Mouse (Mus musculus): ENCODE measurements around the gene Nphs2.
"Not testable (repeated sequence)": the region's sequence is repeated elsewhere in the genome, so short reads cannot be mapped to it uniquely, and the experiment has no call there.

The Nphs2 gene

DNA sequence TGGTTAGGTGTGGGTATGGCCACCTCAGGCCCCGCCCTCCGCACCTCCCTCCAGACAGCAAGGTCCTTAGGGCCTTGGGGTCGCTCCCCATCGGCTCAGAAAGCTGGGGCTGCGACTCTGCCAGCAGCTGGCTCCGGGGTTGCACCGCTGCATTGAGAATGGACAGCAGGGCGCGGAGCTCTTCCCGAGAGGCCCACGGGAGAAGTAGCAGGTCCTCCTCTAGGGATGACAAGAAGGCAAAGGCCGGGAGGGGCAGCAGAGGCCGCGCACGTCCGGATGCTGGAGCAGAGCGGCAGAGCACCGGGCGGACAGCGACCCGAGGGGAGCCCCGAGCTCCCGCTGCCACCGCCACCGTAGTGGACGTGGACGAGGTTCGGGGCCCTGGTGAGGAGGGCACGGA is at the start of gene Nphs2:
Nphs2 (plus strand) TSS at position 98 of the 400 bp plus-strand sequence.
- DNase-seq (ENCODE audit: low spot score): no peak

DNA sequence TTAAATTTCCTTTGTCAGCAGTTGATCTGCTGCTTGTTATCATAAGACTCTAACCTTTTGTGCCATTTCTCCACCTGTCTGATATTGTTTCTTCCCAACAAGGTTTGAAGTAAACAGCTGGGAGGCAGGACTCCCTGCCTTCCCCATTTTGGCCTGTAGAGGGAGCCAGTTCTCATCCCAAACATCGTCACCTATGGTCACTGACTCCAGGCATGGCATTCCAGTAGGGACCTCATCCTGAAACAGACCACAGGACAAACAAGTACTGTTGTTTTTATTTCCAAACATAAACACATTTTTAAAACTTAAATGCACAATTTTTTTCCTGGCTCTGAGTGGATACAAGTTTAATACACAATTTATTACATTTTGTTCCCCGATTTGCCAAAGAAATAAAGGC is 47.2 kb upstream of the Nphs2 start:
- DNase-seq (ENCODE audit: low spot score): peak; percentile 43

DNA sequence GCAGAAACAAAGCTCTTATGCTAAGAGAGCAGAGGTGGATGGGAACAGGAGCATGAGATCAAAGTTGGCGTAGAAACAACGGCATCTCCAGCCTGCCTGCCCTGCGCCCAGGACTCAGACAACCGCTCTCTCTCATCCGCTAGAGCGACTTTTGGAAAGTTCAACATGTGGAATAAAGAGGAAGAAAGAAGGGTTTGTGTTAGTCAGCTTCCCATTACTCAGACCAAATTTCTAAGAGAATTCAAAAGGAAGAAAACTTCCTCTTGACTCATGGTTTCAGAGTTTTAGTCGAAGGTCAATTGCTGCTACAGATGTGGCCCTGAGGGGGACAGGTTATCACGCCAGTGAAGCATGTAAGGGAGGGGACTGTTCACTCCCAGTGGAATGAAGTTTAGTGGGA is 46.6 kb upstream of the Nphs2 start:
- DNase-seq (ENCODE audit: low spot score): no peak

DNA sequence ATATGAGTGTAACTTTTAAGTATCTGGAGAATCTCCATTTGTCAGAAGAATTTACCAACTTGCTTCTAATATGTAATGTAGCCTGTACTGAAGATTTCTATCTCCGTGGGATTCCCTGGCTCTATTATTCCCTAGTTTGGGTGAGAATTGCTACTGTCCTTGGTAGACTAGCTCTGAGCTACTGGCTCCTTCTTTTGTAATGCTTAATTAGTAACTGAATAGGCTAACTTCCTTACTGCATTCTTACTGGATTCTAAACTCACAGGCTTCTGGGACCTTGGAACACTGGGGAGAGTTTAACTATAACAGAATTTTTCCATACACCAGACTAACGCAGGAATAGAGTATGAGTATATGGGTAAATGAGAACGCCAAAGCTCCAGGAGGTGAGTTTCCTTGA is 42.0 kb upstream of the Nphs2 start:
- DNase-seq (ENCODE audit: low spot score): not testable (repeated sequence)

DNA sequence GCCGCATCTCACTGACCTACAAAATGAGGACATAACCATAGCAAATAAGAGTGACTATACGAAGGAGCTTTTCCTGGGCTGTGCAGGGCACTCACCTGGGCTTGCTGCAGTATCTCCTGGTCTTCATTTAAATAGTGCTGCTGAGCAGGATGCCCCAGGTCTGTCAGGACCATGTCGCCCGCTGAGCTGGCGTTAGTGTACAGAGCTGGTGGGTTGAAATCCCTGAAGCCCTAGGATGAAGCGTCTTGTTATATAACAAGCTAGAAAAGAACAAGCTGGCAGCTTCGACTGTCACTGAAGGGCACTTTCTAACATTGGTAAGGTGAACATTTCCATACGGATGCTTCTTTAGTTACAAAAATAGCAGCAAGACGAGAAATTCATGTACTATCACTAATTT is 40.1 kb upstream of the Nphs2 start:
- DNase-seq (ENCODE audit: low spot score): no peak

DNA sequence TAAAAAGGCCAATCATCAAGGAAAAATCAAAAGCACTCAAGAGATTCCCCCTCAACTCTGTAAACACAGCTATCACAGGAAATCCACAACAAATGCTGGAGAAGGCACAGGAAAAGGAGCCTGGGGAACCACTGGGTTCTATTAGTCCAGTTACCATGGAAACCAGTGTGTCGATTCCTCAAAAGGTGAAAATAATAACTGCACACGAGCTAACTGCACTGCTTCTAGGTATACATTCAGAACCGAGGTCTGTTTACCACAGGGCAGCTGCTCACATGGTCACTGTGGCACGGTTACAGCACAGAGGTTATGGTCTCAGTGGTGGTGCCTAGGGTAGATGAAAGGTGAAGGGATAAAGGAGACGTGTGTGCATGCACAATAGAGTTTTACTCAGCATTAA is 38.9 kb upstream of the Nphs2 start:
- DNase-seq (ENCODE audit: low spot score): no peak

DNA sequence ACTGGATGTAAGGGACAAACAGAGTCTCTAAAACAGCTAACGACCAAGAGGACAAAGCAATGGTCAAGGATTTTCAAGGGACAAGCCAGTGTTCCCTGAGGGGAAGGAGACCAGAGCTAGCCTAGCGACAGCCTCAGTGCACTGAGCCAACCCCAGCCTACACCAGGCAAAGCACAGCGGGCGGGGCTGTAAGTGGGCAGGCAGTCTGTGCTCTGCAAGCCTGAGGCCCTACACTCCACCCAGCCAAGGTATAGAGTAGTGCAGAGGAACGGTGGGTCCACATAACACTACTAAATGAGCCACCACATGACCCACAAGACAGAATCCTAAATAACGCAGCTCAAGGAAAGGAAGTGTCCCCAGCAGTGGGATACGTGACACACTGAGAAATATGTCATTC is 36.9 kb upstream of the Nphs2 start:
- no peak for DNase-seq (ENCODE audit: low spot score)

DNA sequence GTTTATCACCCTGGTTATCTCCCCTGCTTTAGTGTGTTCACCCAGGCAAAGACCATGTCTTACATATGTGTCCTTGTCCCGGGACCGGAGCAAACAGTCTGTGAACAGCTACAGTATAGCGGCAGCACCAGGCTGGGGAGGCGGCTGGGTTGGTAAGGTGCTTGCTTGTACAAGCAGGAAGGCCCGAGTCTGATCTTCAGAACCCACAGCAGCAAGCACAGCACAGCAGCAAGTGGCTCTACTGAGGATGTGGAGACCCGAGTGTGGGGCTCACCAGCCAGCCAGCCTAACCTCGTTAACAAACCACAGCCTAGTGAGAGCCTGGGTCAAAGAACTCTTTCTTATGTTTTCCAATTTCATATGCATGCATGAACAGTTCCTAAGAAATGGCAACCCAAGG is 30.4 kb upstream of the Nphs2 start:
- DNase-seq (ENCODE audit: low spot score): no peak

DNA sequence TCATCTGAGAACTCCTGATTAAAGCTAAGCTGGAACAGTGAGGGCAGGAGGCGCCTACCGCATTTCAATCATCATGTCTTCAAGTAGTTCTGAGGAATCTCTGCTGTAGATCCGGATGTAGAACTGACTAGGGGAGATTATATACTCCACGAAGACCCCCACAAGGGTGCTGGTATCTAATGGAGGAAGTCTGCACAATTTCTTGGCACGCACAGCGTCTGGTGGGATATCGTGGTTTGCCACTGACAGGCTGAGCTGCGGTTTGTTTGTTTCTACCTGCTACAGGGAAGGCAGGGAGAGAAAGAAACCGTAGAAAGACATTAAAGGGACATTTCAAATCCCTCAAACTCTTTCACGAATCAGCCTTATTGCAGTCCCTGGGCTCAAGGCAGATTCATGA is 26.3 kb upstream of the Nphs2 start:
- DNase-seq (ENCODE audit: low spot score): no peak

DNA sequence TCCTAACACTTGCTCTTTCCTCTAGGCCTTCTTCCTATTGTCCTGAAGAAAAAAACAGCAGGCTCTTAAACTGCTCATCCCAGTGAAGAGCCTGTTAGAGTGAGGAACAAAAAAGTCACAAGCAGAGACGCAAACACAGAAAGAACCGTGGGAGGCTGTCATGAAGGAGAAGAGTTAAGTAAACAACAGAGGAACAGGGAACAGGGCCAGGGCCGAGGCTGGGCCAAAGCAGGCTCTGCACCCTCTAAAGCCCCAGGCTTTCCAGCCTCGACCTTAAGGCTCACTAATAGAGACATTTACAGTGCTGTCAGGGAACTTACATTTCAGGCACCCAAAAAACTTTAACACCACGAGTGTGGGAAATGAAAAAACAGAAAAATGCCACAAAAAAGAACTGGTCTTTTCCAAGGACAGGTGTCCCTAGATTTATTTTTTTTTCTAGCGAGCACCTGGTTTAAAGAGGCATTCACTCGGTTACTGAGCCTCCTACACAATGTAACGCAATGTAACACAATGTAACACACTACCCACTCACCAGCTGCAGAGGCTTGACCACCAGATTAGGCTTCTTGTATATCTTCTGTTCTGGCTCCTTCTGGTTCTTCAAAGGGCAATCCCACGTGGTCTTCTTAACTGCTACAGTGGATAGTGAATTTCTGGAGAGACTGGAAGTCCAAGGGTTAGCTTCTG is 25.5 kb upstream of the Nphs2 start:
- peak; percentile 22 for DNase-seq (ENCODE audit: low spot score)

DNA sequence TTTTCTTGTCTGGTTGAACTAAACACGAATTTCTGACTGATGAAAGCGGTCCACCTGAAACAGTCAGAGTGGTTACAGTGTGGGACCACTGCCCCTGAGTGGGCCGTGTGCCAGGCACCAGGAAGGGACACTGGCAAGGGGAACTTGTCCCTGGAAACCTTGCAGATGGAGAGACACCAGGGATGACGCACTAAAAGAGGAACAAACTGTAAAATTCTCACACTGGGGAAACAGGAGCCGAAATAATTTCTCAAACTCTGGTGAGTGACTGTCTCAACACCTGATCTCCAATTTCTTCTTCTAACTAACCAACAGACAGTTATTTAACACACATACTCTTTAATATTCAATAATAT is 25.0 kb upstream of the Nphs2 start:
- no peak for DNase-seq (ENCODE audit: low spot score)

DNA sequence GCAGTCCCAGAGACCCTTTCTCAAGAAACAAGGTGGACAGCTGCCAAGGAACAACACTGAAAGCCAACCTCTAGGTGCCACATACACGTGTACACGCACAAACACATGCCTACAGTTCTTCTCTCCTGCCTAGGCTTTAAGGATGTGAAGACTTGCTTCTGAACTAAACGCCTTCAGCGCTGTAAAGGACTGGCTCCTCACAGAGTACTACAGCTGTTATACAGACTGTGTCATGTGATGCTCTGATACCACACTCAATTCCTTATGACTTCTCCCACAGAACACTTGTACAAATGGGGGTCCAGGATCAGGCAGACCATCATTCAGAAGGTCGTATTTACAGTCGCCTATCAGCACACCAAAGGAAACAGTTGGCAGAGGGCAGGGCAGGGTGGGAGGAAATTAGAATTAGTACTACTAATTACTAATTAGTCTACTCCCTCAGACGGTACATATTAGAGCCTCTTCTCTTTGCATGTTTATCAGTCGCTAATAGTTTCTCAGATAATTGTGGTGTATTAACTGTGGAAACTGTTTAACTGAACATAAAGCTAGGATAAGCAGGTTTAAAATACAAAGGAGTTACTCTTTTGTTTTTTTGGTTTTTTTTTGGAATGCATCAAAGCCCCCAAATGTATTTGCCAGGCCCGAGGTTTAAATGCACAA is 21.8 kb upstream of the Nphs2 start:
- DNase-seq (ENCODE audit: low spot score): no peak

DNA sequence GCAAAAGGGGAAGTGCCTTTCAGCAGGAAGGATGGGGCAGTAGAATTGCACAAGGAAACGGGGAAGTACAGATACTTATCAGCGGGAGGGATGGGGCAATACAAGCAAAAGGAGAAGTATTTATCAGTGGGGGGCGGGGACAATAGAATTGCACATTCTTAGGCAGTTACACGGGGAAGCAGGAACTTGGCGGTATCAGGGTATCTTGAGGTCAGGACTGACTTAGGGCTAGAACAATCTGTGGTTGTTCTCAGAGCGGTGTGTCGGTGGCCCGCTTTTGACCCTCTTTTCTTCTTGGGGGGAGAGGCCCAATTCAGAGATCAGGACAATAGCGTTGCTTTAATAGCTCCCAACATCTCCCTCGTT is 21.3 kb upstream of the Nphs2 start:
- DNase-seq (ENCODE audit: low spot score): not testable (repeated sequence)

DNA sequence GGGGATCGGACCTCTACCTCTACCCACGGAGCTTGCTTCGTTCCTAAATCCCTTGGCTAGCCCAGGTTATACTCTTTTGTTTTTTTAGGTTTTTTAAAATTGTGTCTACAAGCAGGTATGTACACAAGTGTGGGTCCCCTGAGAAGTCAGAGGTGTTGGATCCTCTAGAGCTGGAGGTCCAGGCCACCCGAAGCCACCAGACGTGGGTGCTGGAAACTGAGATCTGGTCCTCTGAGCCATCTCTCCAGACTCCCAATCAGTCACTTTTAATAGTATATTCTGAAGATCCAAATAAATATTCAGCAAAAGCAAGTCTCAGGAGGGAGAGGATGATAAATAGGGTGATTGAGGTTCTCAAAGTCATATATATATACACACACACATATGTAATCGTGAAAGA is 20.5 kb upstream of the Nphs2 start:
- DNase-seq (ENCODE audit: low spot score): no peak

DNA sequence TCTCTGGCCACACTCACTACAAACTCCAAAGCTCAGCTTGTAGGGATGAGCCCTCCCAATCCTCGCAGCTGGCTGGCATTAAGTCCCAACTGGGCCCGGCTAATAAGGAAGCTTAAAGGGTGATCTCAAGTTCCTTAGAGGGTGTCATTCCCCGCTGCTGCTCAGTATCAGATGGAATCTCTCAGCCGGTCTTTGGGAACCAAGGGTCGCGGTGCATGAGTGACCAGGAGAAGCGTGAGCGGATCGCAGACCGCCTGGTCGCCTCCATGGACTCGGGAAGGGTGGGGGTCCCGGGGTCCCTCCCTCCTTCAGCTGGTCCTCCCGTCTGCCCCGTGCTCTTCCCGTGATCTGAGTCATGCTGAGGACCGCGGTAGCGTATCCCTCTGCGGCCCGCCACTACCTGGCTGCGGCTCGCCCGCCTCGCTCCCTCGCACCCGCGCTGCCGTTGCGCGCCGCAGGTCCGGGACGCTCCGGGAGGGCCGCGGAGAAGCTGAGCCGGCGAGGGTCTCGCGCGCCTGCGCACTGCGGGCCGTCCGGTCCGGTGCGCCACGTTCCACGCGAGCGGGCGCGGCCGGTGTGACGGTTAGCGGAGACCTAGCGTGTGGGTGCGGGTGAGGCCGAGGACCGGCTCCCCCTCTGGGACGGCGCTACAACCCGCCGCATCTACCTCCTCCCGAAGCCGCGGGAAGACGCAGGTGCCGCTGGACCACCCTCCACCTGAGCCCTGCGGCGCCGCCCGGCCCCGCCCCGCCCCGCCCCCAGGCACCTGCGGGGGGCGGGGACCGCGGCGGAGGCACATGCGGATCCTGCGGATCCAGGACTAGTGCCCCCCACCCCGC is 7.4 kb upstream of the Nphs2 start, which contains the start of gene Tdrd5:
Tdrd5 (minus strand) TSS at position 754 of the 839 bp plus-strand sequence.
- peak; percentile 6 for DNase-seq (ENCODE audit: low spot score)

DNA sequence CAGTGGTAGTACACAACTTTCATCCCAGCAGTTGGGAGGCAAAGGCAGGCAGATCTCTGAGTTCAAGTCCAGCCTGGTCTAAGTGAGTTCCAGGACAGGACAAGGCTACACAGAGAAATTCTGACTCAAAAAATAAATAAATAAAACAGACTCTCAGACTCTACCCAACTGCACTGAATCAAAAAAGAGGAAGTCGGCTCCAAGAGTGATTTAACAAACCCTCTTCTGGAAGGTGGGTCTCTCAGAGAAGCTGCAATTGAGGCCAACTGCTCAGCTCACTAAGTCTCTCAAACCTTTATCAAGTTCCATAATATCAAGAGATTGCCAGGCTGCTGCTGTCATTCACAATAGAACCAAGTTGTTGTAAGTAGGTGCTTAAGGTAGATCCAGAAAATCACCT is 1.9 kb upstream of the Nphs2 start:
- no peak for DNase-seq (ENCODE audit: low spot score)

DNA sequence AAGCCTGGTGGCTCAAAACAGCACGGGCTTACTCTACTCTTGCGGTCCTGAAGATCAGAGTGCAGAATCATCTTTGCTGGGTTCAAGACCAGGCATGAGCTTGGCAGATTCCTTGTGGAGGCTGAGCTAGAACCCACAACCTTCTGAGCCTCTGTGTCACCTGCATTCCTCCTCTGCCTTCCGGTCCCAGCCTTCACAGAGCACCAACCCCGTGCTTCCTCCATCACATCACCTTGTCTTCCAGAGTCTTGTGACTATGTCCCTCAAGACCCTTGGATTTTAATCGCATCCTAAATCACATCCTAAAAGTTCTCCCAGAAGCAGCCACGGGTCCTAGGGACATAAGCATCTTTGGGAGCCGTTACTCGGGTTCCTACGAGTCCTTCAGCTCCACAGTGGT is 12.6 kb downstream of the Nphs2 start:
- DNase-seq (ENCODE audit: low spot score): no peak

DNA sequence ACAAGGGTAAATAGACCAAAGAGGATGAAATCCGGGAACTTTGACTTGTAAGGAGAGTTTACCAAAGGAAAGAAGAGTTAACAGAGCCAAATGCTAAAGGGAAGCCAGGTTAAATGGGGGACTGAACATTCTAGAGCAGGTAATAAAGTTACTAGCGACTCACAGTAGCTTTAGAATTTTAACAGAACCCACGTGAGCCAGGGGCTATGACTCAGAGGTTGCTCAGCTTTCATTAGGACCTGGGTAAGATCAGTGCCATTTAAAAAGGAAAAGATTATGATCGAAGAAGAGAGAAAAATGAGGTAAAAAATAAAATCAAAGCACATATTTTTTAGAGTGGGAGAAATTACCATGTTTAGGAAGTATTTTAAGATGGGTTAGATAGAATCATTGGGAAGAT is 30.3 kb downstream of the Nphs2 start:
- no peak for DNase-seq (ENCODE audit: low spot score)

DNA sequence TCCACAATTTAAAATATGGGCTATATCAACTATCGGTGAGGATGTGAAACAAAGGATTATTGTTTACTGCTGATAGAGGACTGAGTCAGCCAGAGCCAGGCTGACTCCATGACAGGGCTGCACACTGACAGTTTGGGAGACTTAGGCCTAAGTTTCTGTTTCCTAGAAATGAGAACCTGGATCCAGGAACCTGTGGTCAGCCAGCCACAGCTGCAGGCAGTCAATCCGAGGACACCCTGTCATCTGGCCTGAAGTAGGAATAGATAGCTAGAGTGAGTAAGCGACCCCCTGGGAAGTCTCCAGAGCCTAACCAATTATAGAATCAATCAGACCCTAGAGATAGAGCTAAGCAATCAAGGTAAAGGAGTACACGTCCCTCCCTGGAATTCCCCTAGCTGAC is 33.9 kb downstream of the Nphs2 start:
- no peak for DNase-seq (ENCODE audit: low spot score)

DNA sequence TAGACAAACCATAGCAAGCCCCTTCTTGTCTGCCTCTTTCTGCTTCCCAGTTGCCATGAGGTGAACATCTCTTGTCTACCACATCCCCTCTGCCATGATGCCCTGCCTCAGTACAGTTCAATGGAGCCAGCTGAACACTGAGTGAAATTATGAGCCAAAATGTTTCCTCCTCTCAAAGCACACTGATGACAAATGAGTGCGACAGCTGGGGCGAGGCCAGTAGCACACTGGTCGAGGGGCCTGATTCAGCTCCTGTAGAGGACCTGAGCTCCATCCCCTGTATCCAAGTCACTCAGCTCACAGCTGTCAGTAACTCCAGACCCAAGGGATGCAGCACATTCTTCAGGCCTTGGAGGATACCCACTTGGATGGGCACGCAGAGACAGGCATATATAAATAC is 35.1 kb downstream of the Nphs2 start:
- DNase-seq (ENCODE audit: low spot score): no peak

DNA sequence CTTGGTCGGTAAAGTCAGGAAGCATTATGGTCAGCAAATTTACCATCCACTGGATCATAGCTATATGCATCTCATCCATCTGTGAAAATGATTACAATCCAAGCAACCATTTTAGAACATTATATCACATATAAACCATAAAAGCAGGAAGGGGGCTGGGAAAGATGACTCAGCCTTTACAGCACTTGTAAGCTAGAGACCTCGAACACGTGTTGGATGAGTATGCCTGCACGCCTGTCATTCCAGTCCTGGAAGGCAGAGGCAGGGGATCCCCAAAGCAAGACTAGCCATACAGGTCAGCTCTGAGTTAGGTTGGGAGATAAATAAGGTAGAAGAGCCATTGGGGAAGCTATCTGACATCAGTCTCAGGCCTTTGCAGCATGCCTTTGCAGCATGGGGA is 38.5 kb downstream of the Nphs2 start:
- no peak for DNase-seq (ENCODE audit: low spot score)

DNA sequence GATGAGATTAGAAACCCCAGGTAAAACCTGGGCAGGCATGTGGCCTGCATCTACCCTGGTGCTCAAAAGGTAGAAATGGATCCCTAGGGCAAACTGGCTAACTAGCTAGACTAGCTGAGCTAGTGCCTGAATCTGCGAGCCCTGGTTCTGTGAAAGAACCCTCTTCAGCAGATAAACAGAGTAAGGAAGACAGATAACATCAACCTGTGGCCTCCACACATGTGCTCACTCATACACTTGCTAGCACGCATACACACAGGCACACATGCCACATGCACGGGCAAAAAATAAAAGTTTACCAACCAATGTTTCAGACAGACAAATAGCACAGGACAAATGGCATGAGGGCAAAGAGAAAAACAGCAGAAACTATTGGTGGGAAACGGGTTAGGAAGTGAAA is 39.9 kb downstream of the Nphs2 start:
- no peak for DNase-seq (ENCODE audit: low spot score)

DNA sequence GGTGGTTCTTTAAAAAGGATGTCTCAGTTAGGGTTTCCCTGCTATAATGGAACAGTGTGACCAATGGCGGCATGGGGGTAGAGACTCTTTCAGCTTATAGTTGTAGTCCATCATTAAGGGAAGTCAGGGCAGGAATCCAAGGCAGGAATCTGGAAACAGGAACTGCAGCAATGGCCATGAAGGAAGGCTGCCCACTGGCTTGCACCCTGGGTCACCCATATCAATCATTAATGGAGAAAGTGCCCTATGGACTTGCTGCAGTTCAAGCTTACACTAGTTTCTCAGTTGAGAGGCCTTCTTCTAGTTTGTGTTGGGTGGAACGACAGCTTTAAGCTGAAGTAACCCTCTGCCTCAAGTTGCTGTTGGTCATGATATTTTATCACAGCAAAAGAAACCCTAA is 41.9 kb downstream of the Nphs2 start:
- DNase-seq (ENCODE audit: low spot score): no peak

All from urinary bladder, postnatal 14 days (tissue).